Mouse (Mus musculus) liver, embryonic 11.5 days (tissue): Measurements from ENCODE around the gene Parp9. TPM values are rescaled to one million over a fixed set of nuclear protein-coding genes. Genes with fewer than 3 reads are reported as not detected.

ENCODE experiments used
- ATAC-seq: fragments of 200-750 bp; cut with Nextera tagmentation; replicated peaks from 2 replicates; pipeline ENCODE4 v1.8.0; 2017; ENCODE audit warnings: moderate number of reproducible peaks, mild to moderate bottlenecking, moderate TSS enrichment, moderate library complexity; ENCODE audit not compliant: low FRiP score
- DNase-seq: peaks from one replicate; pipeline ENCODE4 v3.0.0-alpha.2; 2017; ENCODE audit warnings: low spot score
- H3K27ac ChIP-seq: fragments of 300-500 bp; sonication (generic); 2 replicates; pipeline ENCODE4 v1.5.1; 2014; ENCODE audit warnings: mild to moderate bottlenecking, low read depth, low read length, control low read depth
- H3K27me3 ChIP-seq: fragments of 300-500 bp; sonication (generic); replicated peaks from 2 replicates; pipeline ENCODE4 v1.6.1; 2014; ENCODE audit warnings: low read length, mixed read lengths; ENCODE audit not compliant: control insufficient read depth, insufficient read depth
- H3K36me3 ChIP-seq: fragments of 300-500 bp; sonication (generic); 2 replicates; pipeline ENCODE4 v1.6.1; 2014; ENCODE audit warnings: mild to moderate bottlenecking, low read length, moderate library complexity, mixed read lengths; ENCODE audit not compliant: control insufficient read depth, insufficient read depth
- H3K4me1 ChIP-seq: fragments of 300-500 bp; sonication (generic); replicated peaks from 2 replicates; pipeline ENCODE4 v1.6.1; 2014; ENCODE audit warnings: low read length, mixed read lengths; ENCODE audit not compliant: control insufficient read depth, insufficient read depth
- H3K4me2 ChIP-seq: fragments of 300-500 bp; sonication (generic); 2 replicates; pipeline ENCODE4 v1.6.1; 2014; ENCODE audit warnings: mild to moderate bottlenecking, control low read depth, moderate library complexity
- H3K4me3 ChIP-seq: fragments of 300-500 bp; sonication (generic); 2 replicates; pipeline ENCODE4 v1.5.1; 2014; ENCODE audit warnings: low read depth, low read length, control low read depth
- H3K9ac ChIP-seq: fragments of 300-500 bp; sonication (generic); 2 replicates; pipeline ENCODE4 v1.6.1; 2014; ENCODE audit warnings: low read depth, low read length, control low read depth
- H3K9me3 ChIP-seq: fragments of 300-500 bp; sonication (generic); 2 replicates; pipeline ENCODE4 v1.6.1; 2016; ENCODE audit warnings: low read length, inconsistent platforms, mixed read lengths; ENCODE audit not compliant: control insufficient read depth
- WGBS: fragments of 180-500 bp; shearing (Covaris S2); extraction: QIAGEN DNeasy Blood & Tissue Kit; methylation state at CpG from one replicate; pipeline ENCODE4 v1.1.7; 2014; 5-methylcytosine and 5-hydroxymethylcytosine counted together
- polyA plus RNA-seq: library from polyadenylated mRNA; unstranded; fragments of >200 nt; fragmentation: Nextera tagmentation; extraction: Ambion mirVana; gene quantifications from 2 replicates; pipeline ENCODE4 v1.2.1, GENCODE M21; 2014

Gene Parp9
- polyA plus RNA-seq, 1 experiment from 2014 or later: 4.1 TPM

- no peak for ATAC-seq
- no peaks in the 10 kb centered on the region for H3K27me3 ChIP-seq
- DNase-seq: no peak
- H3K4me3 ChIP-seq: no peak overlapping the region
- H3K4me1 ChIP-seq: no peaks in the 10 kb centered on the region; the same call in 1 of the 2 replicates
- H3K36me3 ChIP-seq: no peaks in the 10 kb centered on the region
- WGBS: 90% methylated on average over 3 of the region's 3 CpGs
- no peaks in the 10 kb centered on the region for H3K9me3 ChIP-seq
- no peak overlapping the region for H3K27ac ChIP-seq
- H3K9ac ChIP-seq: no peak overlapping the region
- H3K4me2 ChIP-seq: no peak overlapping the region
Measured at GRCm38 (mm10) chr16:35905355-35905754, 32.9 kb upstream of the Parp9 start.

- H3K4me1 ChIP-seq: no peaks in the 10 kb centered on the region; the same call in 1 of the 2 replicates
- no peaks in the 10 kb centered on the region for H3K27me3 ChIP-seq
- H3K9me3 ChIP-seq: no peaks in the 10 kb centered on the region
- no peaks in the 10 kb centered on the region for H3K36me3 ChIP-seq
- WGBS: 66% methylated on average over 6 of the region's 6 CpGs
- DNase-seq (no peak), ATAC-seq (peak; percentile 75; the same call in 1 of the 2 replicates)
- peak overlapping the region; percentile 42 for H3K4me2 ChIP-seq
- no peak overlapping the region for H3K27ac ChIP-seq
- H3K9ac ChIP-seq: no peak overlapping the region
- 0 out of 2 replicates have a peak overlapping the region, but pooled peaks have one; percentile 14 for H3K4me3 ChIP-seq
Measured at GRCm38 (mm10) chr16:35905819-35906485, 32.3 kb upstream of the Parp9 start.

- H3K9ac ChIP-seq: no peak overlapping the region
- H3K4me3 ChIP-seq: no peak overlapping the region
- no peaks in the 10 kb centered on the region for H3K27me3 ChIP-seq
- no peaks in the 10 kb centered on the region; the same call in 1 of the 2 replicates for H3K4me1 ChIP-seq
- H3K9me3 ChIP-seq: no peaks in the 10 kb centered on the region
- no peak for DNase-seq
- WGBS: 72% methylated on average over 7 of the region's 7 CpGs
- H3K27ac ChIP-seq: no peak overlapping the region
- no peaks in the 10 kb centered on the region for H3K36me3 ChIP-seq
- no peak overlapping the region for H3K4me2 ChIP-seq
- ATAC-seq: no peak
Measured at GRCm38 (mm10) chr16:35906887-35907286, 31.4 kb upstream of the Parp9 start.

- ATAC-seq: no peak
- 70% methylated on average over 4 of the region's 4 CpGs for WGBS
- no peak for DNase-seq
- Histone ChIP-seq H3K9ac (no peak overlapping the region), H3K27me3 (no peaks in the 10 kb centered on the region), H3K27ac (no peak overlapping the region), H3K4me2 (no peak overlapping the region), H3K9me3 (no peaks in the 10 kb centered on the region), H3K4me3 (no peak overlapping the region), H3K36me3 (no peaks in the 10 kb centered on the region), H3K4me1 (no peaks in the 10 kb centered on the region; the same call in 1 of the 2 replicates)
Measured at GRCm38 (mm10) chr16:35907432-35908201, 30.7 kb upstream of the Parp9 start.

GRCm38 (mm10) chr16:35911449-35911848 lies 26.8 kb upstream of the Parp9 start:
- H3K27me3 ChIP-seq: no peaks in the 10 kb centered on the region
- no peaks in the 10 kb centered on the region for H3K36me3 ChIP-seq
- H3K9ac ChIP-seq: no peak overlapping the region
- no peak overlapping the region for H3K27ac ChIP-seq
- no peak overlapping the region for H3K4me3 ChIP-seq
- WGBS: 65% methylated on average over 3 of the region's 3 CpGs
- no peaks in the 10 kb centered on the region for H3K9me3 ChIP-seq
- no peaks in the 10 kb centered on the region for H3K4me1 ChIP-seq
- no peak for DNase-seq
- no peak for ATAC-seq
- H3K4me2 ChIP-seq: no peak overlapping the region

GRCm38 (mm10) chr16:35913526-35913925 lies 24.7 kb upstream of the Parp9 start:
- Histone ChIP-seq H3K9ac (no peak overlapping the region), H3K4me2 (no peak overlapping the region), H3K4me3 (no peak overlapping the region), H3K4me1 (no peaks in the 10 kb centered on the region), H3K27me3 (no peaks in the 10 kb centered on the region), H3K9me3 (no peaks in the 10 kb centered on the region), H3K27ac (no peak overlapping the region), H3K36me3 (no peaks in the 10 kb centered on the region)
- ATAC-seq: no peak
- DNase-seq: no peak
- 60% methylated on average over 1 of the region's 1 CpGs for WGBS

- Histone ChIP-seq H3K9ac (no peak overlapping the region), H3K27ac (no peak overlapping the region), H3K36me3 (no peaks in the 10 kb centered on the region), H3K9me3 (no peaks in the 10 kb centered on the region), H3K4me1 (no peaks in the 10 kb centered on the region), H3K4me3 (no peak overlapping the region), H3K4me2 (no peak overlapping the region), H3K27me3 (no peaks in the 10 kb centered on the region)
- WGBS: 67% methylated on average over 5 of the region's 5 CpGs
- DNase-seq (no peak), ATAC-seq (no peak)
Measured at GRCm38 (mm10) chr16:35914301-35914700, 24.0 kb upstream of the Parp9 start.

GRCm38 (mm10) chr16:35918721-35919543 lies 19.3 kb upstream of the Parp9 start:
- no peak overlapping the region for H3K27ac ChIP-seq
- no peak overlapping the region for H3K4me3 ChIP-seq
- no peaks in the 10 kb centered on the region for H3K36me3 ChIP-seq
- DNase-seq: no peak
- no peak for ATAC-seq
- H3K9me3 ChIP-seq: no peaks in the 10 kb centered on the region
- WGBS: 66% methylated on average over 6 of the region's 6 CpGs
- no peak overlapping the region for H3K9ac ChIP-seq
- no peak overlapping the region for H3K4me2 ChIP-seq
- H3K27me3 ChIP-seq: no peaks in the 10 kb centered on the region
- H3K4me1 ChIP-seq: no peaks in the 10 kb centered on the region
